Mouse (Mus musculus) hindbrain, embryonic 10.5 days (tissue): ENCODE data around the gene Smox. TPM values are rescaled to one million over a fixed set of nuclear protein-coding genes. Genes with fewer than 3 reads are reported as not detected.

Experiments used
- DNase-seq: peaks from one replicate; pipeline ENCODE4 v3.0.0-alpha.2; 2017; ENCODE audit warnings: low spot score
- H3K27ac ChIP-seq: fragments of 300-500 bp; sonication (generic); 2 replicates; pipeline ENCODE4 v1.5.1; 2016; ENCODE audit warnings: mild to moderate bottlenecking, moderate library complexity
- H3K27me3 ChIP-seq: fragments of 300-500 bp; sonication (generic); 2 replicates; pipeline ENCODE4 v1.6.1; 2016; ENCODE audit warnings: mild to moderate bottlenecking; ENCODE audit not compliant: poor library complexity, insufficient read depth, severe bottlenecking
- H3K36me3 ChIP-seq: fragments of 300-500 bp; sonication (generic); 2 replicates; pipeline ENCODE4 v1.6.1; 2016; ENCODE audit warnings: mild to moderate bottlenecking, moderate library complexity
- H3K4me1 ChIP-seq: fragments of 300-500 bp; sonication (generic); replicated peaks from 2 replicates; pipeline ENCODE4 v1.6.1; 2016; ENCODE audit warnings: mild to moderate bottlenecking
- H3K4me3 ChIP-seq: fragments of 300-500 bp; sonication (generic); 2 replicates; pipeline ENCODE4 v1.5.1; 2016; ENCODE audit warnings: mild to moderate bottlenecking, moderate library complexity
- H3K9me3 ChIP-seq: fragments of 300-500 bp; sonication (generic); 2 replicates; pipeline ENCODE4 v1.6.1; 2016; ENCODE audit warnings: mild to moderate bottlenecking, moderate library complexity
- WGBS: fragments of 180-500 bp; shearing (Covaris S2); methylation state at CpG from one replicate; pipeline ENCODE4 v1.1.7; 2016; 5-methylcytosine and 5-hydroxymethylcytosine counted together
- polyA plus RNA-seq: library from polyadenylated mRNA; unstranded; fragments of >200 nt; fragmentation: Nextera tagmentation; extraction: Ambion mirVana; gene quantifications from 2 replicates; pipeline ENCODE4 v1.2.1, GENCODE M21; 2016

Gene Smox
- 30.0 and 34.1 TPM in 2 replicates for polyA plus RNA-seq

DNA sequence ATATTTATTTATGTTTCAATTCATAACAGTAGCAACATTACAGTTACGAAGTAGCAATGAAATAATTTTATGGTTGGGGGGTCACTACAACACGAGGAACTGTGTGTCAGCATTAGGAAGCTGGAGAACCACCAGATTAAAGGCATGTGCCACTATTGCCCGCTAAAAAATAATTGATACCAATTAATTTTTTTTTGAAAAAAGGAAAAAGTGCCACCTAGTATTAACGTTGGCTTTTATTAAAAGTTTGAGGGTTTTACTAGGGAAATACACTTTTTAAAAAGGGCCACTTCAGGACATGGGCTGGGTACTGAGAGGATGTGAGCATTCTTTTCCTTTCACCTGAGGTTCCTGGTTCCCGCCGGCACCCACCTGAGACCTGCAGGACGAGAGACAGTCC, at the start of gene Smox:
Smox (plus strand) TSS at position 301 of the 400 bp plus-strand sequence.
- WGBS, result 22% methylated on average over 7 of the region's 7 CpGs
- peak within 1 kb of the TSS; percentile 91 for H3K4me3 ChIP-seq

DNA sequence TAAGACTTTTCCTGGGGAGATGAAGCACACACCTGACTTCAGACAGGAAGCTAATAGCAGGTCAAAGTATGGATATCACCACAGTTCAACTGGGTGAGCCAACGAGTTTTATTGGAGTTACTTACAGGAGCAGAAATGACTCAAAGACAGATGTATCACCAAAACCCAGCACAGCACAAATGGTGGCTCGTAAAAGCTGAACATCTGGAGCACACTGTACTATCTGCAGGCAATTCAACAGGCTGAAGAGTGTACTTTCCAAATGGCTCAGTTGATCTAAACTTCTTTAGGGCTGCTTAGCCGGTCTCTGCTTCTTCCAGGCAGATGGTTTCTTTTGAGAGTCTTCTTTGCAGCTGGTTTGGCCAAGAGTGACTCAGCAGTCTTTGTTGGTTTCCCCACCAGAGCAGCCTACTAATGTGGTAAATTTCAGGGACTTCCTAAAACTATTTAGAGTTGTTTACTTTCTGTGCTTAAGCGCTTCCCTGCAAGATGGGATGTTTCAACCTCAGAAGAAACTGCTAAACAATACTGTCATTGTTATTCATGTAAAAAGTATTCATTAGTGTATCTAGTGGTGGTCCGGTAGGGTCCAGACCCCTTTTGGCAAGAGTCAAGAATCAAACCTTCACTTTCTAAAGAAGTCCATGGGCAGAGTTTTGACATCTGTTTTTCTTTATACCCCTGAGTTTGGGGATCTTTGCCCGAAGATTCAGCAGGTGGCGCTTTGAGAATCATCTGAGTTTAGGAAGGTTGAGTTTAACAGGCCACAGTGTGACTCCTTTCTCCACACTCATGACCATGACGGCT, 48.0 kb upstream of the Smox start:
- Histone ChIP-seq H3K36me3 (no peaks in the 10 kb centered on the region), H3K27ac (no peak overlapping the region), H3K27me3 (no peaks in the 10 kb centered on the region), H3K9me3 (no peaks in the 10 kb centered on the region), H3K4me1 (no peaks in the 10 kb centered on the region), H3K4me3 (no peak overlapping the region)
- WGBS, result 72% methylated on average over 8 of the region's 8 CpGs
- no peak for DNase-seq

More for the DNA sequence above, at the start of gene Smox:
- H3K27ac ChIP-seq, result peak within 1 kb of the TSS; percentile 94
- H3K27me3 ChIP-seq, result peaks cover 19% of the 10 kb centered on the region; the same call in 1 of the 2 replicates
- no peaks in the 10 kb centered on the region for H3K9me3 ChIP-seq
- no peak for DNase-seq
- H3K4me1 ChIP-seq, result peaks cover 32% of the 10 kb centered on the region
- no peaks in the 10 kb centered on the region for H3K36me3 ChIP-seq

DNA sequence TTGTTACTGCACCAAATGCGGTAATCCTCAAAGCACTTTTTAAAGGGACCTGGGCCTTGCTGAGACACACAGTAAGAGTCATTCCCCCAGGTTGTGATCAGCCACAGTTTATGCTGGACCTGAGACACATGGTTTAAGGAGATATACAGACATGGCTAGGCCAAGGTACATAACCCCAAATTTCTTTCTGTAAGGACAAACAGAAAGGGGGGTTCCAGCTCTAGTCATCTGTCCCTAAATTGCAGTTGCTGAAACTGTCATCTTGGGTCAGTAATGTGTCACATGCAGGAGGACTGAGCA, 47.5 kb upstream of the Smox start:
- no peak for DNase-seq
- H3K27me3 ChIP-seq, result no peaks in the 10 kb centered on the region
- no peaks in the 10 kb centered on the region for H3K36me3 ChIP-seq
- H3K4me3 ChIP-seq, result no peak overlapping the region
- no peaks in the 10 kb centered on the region for H3K9me3 ChIP-seq
- no peak overlapping the region for H3K27ac ChIP-seq
- 58% methylated on average over 1 of the region's 1 CpGs for WGBS
- H3K4me1 ChIP-seq, result no peaks in the 10 kb centered on the region

DNA sequence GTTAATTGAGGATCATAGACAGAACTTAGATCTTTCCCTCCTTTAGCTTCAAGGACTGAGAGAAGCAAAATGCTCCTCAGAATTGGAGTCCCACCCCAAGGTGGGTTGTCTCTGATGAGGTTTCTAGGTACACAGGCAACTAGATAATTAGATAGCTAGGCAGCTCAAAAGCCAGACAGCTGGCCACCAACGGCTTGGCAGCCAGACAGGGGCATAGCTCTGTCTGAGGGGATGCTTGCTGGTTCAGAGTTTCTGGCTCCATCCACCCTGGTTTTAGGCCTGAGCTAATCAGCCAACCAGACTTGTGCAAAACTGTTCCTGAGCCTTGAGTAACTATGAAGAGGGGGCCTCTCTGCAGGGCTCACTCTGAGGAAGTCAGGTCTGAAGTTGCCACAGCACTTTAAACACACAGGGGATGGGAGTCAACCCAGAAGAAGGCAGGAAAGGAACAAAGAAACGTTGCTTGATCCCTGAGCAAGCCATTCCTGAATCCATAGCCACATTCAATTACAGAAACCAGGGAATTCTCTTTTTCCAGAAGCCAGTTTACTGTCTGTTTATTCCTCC, 44.8 kb upstream of the Smox start:
- Histone ChIP-seq H3K27ac (no peak overlapping the region), H3K9me3 (no peaks in the 10 kb centered on the region), H3K36me3 (no peaks in the 10 kb centered on the region), H3K4me1 (no peaks in the 10 kb centered on the region), H3K4me3 (no peak overlapping the region), H3K27me3 (no peaks in the 10 kb centered on the region)
- DNase-seq, result no peak
- 65% methylated on average over 2 of the region's 2 CpGs for WGBS

DNA sequence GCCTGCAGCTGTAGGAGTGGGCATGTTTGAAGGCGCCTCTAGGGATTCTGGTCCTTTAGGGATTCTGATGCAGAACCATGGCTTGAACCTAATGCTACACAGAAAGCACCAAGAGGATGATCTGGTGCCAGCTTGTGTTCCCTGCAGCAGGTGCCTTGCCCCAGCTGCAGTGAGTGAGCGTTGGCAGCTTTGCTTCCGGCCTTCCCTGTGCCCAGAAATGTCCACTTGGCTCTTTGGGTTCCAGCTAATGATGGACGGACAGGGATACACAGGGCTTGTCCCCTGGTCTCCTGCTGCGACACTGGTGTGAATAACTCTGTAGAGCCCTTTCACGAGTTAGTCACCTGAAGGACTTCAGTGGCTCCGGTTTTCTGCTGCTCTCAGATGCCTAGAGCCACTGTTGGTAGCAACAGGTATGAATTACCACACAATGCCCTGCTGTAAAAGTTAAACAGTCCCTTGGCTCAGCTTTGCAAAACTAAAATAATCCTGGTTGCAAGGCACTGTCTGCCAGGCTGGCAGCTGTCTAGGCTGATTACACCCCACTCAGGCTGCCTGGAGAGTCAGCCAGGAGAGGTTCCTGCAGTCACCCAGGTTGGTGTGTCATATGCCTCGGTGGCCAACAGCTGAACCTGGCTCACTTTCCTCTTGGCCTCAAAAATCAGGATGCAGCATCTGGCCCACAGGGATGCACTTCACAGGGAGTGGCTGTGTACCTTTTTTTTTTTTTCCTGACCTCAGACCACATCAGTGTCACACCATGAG, 43.5 kb upstream of the Smox start:
- no peaks in the 10 kb centered on the region for H3K36me3 ChIP-seq
- H3K4me3 ChIP-seq, result no peak overlapping the region
- DNase-seq, result no peak
- H3K27me3 ChIP-seq, result no peaks in the 10 kb centered on the region
- H3K4me1 ChIP-seq, result no peaks in the 10 kb centered on the region
- H3K27ac ChIP-seq, result no peak overlapping the region
- 81% methylated on average over 8 of the region's 8 CpGs for WGBS
- H3K9me3 ChIP-seq, result no peaks in the 10 kb centered on the region

DNA sequence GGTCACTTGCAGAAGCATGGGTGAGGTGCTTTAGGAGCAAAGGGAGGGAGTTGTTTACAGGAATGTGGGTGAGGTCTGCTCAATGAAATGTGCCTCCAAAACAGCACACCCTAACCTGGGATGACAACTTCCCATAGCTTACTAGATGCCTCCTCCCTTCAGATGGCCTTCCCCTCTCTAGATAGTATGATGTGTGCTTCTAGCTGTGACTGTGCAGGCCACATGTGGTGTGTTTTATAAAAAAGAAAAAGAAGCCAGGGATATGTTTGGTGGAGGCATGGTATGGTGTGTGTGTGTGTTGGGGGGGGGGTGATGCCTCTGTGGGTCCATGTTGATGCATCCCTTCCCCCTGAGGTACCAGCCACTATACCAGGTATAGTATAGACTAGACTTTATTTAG, 42.9 kb upstream of the Smox start:
- Histone ChIP-seq H3K27me3 (no peaks in the 10 kb centered on the region), H3K4me1 (no peaks in the 10 kb centered on the region), H3K27ac (no peak overlapping the region), H3K36me3 (no peaks in the 10 kb centered on the region), H3K4me3 (no peak overlapping the region), H3K9me3 (no peaks in the 10 kb centered on the region)
- DNase-seq, result no peak

DNA sequence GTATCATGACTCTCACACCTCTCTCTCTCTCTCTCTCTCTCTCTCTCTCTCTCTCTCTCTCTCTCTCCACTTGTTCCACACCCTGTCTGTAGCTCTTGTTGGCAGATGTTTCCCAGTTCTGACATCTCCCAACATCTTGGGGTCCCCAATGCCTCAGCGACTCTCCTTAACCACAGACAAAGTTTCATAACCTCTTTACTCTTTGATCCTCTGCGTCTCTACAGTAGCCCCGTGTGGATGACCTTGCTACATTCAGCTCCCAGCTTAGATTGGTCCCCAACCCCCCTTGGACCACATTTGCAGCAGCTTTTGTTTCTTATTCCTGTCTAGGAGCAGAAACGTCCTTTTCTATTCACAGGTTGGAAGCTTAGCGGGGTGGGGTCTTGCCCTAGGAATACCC, 41.6 kb upstream of the Smox start:
- no peaks in the 10 kb centered on the region for H3K36me3 ChIP-seq
- no peak overlapping the region for H3K27ac ChIP-seq
- no peak for DNase-seq
- no peak overlapping the region for H3K4me3 ChIP-seq
- H3K27me3 ChIP-seq, result no peaks in the 10 kb centered on the region
- WGBS, result 70% methylated on average over 5 of the region's 5 CpGs
- H3K9me3 ChIP-seq, result no peaks in the 10 kb centered on the region
- no peaks in the 10 kb centered on the region for H3K4me1 ChIP-seq

DNA sequence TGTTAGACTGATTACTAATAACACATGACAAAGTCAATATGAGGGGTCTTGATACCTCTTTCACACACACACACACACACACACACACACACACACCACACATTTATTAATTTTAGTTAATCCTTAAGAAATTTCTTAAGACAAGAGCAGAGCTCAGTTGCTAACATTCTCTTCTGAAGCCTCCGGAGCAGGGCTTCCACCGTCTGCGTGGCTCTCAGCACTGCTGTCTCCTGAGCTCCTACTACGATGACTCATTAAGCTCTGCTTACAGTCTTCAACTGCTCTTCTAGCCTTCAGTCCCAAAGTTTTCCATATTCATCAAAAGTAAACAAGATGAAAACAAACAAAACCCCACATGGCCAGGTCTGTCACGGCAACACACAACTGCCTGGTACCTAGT, 40.8 kb upstream of the Smox start:
- 92% methylated on average over 5 of the region's 5 CpGs for whole genome bisulfite sequencing
- Histone ChIP-seq H3K36me3 (no peaks in the 10 kb centered on the region), H3K4me1 (no peaks in the 10 kb centered on the region), H3K27me3 (no peaks in the 10 kb centered on the region), H3K4me3 (no peak overlapping the region), H3K9me3 (no peaks in the 10 kb centered on the region), H3K27ac (no peak overlapping the region)
- DNase-seq, result no peak

DNA sequence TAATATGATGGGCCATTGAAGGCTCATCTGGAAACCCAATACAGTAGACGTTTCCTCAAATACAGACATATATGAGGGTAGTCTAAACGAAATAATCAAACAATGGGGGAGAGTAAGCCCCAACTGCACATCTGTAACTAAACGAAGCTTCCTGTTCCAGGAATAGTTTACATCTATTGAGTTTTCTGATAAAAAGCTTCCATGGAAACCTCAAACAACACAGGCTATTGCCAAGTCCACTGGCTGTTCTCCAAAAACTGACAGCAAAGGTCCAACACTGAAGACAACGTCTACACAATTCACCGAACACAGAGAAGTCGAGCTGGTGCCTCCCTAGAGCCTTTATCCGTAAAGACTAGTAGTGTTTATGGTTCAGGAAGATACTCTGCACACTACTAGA, 33.6 kb upstream of the Smox start:
- DNase-seq, result no peak
- H3K27me3 ChIP-seq, result no peaks in the 10 kb centered on the region
- 91% methylated on average over 7 of the region's 7 CpGs for WGBS
- no peaks in the 10 kb centered on the region for H3K36me3 ChIP-seq
- H3K9me3 ChIP-seq, result no peaks in the 10 kb centered on the region
- no peak overlapping the region for H3K27ac ChIP-seq
- no peaks in the 10 kb centered on the region for H3K4me1 ChIP-seq
- H3K4me3 ChIP-seq, result no peak overlapping the region

DNA sequence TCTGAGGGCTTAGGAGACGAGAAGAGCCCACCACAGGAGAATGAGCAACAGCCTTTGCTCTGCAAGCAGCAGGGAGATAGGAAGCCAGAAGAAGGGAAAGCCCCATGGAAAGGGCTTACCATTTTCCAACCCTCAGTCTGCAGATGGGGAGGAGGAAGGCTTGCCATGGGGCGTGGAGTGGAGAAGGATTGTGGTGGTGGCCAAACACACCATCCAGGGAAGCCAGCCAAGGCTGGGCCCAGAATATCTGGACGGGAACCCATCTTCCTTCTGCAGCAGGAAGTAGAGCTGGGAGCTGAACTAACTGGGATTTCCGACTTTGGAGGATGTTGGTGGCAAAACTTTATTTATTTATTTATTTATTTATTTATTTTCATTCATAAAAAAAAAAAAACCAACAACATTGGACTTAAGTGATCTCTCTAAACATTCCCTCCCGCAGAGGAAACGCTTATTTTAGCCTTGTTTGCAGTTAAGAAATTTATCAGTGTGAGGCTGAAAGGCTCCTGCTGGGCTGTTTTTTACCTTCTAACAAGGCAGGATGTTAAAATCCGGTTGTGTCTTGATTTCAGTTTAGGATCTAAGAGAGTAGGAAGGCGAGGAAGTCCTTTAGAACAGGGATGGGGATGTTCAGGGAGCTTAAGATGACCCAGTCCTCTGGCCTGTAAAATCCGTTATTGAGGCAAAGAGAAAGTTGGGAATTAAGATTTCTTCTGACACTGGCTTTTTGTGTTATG, 30.2 kb upstream of the Smox start:
- no peak for DNase-seq
- no peaks in the 10 kb centered on the region for H3K4me1 ChIP-seq
- H3K9me3 ChIP-seq, result no peaks in the 10 kb centered on the region
- H3K36me3 ChIP-seq, result no peaks in the 10 kb centered on the region
- no peak overlapping the region for H3K4me3 ChIP-seq
- H3K27me3 ChIP-seq, result no peaks in the 10 kb centered on the region
- no peak overlapping the region for H3K27ac ChIP-seq
- 71% methylated on average over 9 of the region's 9 CpGs for WGBS

DNA sequence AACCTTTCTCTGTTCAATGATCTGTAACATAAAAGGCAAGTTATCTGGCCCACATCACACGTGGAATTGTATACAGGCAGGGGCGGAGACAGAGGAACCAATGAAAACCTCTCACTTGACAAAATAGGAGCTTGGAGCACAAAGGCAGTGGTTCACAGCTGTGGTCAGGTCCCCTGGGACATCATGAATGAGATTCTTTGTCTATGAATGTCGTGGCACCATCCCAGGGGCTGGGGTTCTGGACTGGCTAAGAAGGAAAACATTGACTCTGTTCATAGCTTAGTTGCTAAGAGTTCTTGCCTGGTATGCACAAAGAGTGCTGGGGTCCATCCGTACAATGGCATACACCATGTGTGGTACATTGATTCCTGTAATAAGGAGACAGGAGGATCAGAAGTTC, 28.3 kb upstream of the Smox start:
- WGBS, result 47% methylated on average over 4 of the region's 4 CpGs
- Histone ChIP-seq H3K4me3 (no peak overlapping the region), H3K9me3 (no peaks in the 10 kb centered on the region), H3K27ac (no peak overlapping the region), H3K36me3 (no peaks in the 10 kb centered on the region), H3K27me3 (no peaks in the 10 kb centered on the region), H3K4me1 (no peaks in the 10 kb centered on the region)
- DNase-seq, result no peak

DNA sequence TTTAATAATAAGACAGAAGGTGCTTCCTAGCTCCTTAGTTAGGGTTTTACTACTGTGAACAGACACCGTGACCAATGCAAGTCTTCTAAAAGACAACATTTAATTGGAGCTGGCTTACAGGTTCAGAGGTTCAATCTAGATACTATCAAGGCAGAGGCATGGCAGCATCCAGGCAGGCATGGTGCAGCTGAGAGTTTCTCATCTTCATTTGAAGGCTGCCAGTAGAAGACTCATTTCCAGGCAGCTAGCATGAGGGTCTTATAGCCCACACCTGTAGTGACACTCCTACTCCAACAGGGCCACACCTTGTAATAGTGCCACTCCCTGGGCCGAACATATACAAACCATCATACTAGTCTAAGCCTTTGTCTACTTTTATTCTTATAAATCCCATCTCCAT, 27.1 kb upstream of the Smox start:
- 95% methylated on average over 2 of the region's 2 CpGs for WGBS
- H3K27me3 ChIP-seq, result no peaks in the 10 kb centered on the region
- no peak overlapping the region for H3K27ac ChIP-seq
- no peaks in the 10 kb centered on the region for H3K4me1 ChIP-seq
- H3K4me3 ChIP-seq, result no peak overlapping the region
- no peaks in the 10 kb centered on the region for H3K36me3 ChIP-seq
- no peaks in the 10 kb centered on the region for H3K9me3 ChIP-seq
- no peak for DNase-seq

DNA sequence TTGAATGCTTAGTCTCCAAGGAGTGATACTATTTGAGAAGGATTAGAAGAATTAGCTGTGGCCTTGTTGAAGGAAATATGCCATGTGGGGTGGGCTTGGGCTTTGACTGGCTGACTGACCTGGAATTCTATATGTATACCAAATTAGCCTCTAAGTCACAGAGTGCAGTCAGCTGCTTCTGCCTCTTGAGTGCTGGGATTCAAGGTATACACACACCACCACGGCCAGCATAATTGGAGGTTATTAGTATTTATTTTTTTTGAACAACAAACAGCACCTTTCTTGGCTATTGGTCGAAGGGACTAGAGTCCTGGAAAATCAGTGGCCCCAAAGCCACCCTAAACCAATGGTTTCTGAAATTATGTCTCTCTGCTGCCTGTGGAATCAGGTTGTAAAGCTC, 24.6 kb upstream of the Smox start:
- Histone ChIP-seq H3K4me1 (no peaks in the 10 kb centered on the region), H3K27ac (no peak overlapping the region), H3K4me3 (no peak overlapping the region), H3K9me3 (no peaks in the 10 kb centered on the region), H3K36me3 (no peaks in the 10 kb centered on the region), H3K27me3 (no peaks in the 10 kb centered on the region)
- DNase-seq, result no peak
- WGBS, result 66% methylated on average over 2 of the region's 2 CpGs
